Mouse (Mus musculus): Measurements from ENCODE around the gene Itsn1. TPM values are rescaled to one million over a fixed set of nuclear protein-coding genes. Genes with fewer than 3 reads are reported as not detected.

The Itsn1 gene
- polyA plus RNA-seq, 1 experiment: 24.3 TPM

- Histone ChIP-seq H3K4me3 (ENCODE audit: insufficient read depth, poor library complexity, severe bottlenecking) (no peak overlapping the region), H3K27me3 (ENCODE audit: control insufficient read depth, insufficient read depth, insufficient read length) (no peaks in the 10 kb centered on the region)
- TF ChIP-seq FOSL1 (IDR thresholded peaks at IDR 0.05; ENCODE audit: insufficient read depth, low read length, poor library complexity, severe bottlenecking) (no peak), MYOD1 (IDR thresholded peaks at IDR 0.05; ENCODE audit: control insufficient read depth, insufficient read length, low read depth) (no peak), MAX (IDR thresholded peaks at IDR 0.05) (no peak), USF1 (IDR thresholded peaks at IDR 0.05; ENCODE audit: low read depth) (no peak), MYOG (IDR thresholded peaks at IDR 0.05; ENCODE audit: control insufficient read depth, extremely low read depth, insufficient read length) (no peak), CTCF (IDR thresholded peaks at IDR 0.05; ENCODE audit: control insufficient read depth, insufficient read depth, insufficient read length) (no peak), CEBPB (IDR thresholded peaks at IDR 0.05; ENCODE audit: low read depth) (no peak)
These were observed 36.2 kb downstream of the Itsn1 start for GRCm38 (mm10) chr16:91765121-91765815.

GRCm38 (mm10) chr16:91765816-91766210, 36.7 kb downstream of the Itsn1 start:
- Histone ChIP-seq H3K36me3 (ENCODE audit: control insufficient read depth, insufficient read depth) (no peaks in the 10 kb centered on the region), H3K79me3 (ENCODE audit: low read depth) (peaks cover 16% of the 10 kb centered on the region), H3K79me2 (ENCODE audit: control insufficient read depth, insufficient read depth) (peaks cover 62% of the 10 kb centered on the region), H3K27me3 (ENCODE audit: control insufficient read depth, insufficient read depth, insufficient read length) (no peaks in the 10 kb centered on the region), H3K4me3 (ENCODE audit: insufficient read depth, poor library complexity, severe bottlenecking) (no peak overlapping the region), H3ac (ENCODE audit: control insufficient read depth, insufficient read length, low read depth) (no peak overlapping the region)
- TF ChIP-seq CTCF (IDR thresholded peaks at IDR 0.05; ENCODE audit: control insufficient read depth, insufficient read depth, insufficient read length) (no peak), MYOD1 (IDR thresholded peaks at IDR 0.05; ENCODE audit: control insufficient read depth, insufficient read length, low read depth) (no peak), FOSL1 (IDR thresholded peaks at IDR 0.05; ENCODE audit: insufficient read depth, low read length, poor library complexity, severe bottlenecking) (no peak), CEBPB (IDR thresholded peaks at IDR 0.05; ENCODE audit: low read depth) (no peak), MYOG (IDR thresholded peaks at IDR 0.05; ENCODE audit: control insufficient read depth, extremely low read depth, insufficient read length) (no peak), USF1 (IDR thresholded peaks at IDR 0.05; ENCODE audit: low read depth) (no peak), MAX (IDR thresholded peaks at IDR 0.05) (no peak)

More at GRCm38 (mm10) chr16:91765121-91765815, 36.2 kb downstream of the Itsn1 start:
- H3ac ChIP-seq (ENCODE audit: control insufficient read depth, insufficient read length, low read depth): no peak overlapping the region
- peaks cover 16% of the 10 kb centered on the region for H3K79me3 ChIP-seq (ENCODE audit: low read depth)
- peaks cover 63% of the 10 kb centered on the region for H3K79me2 ChIP-seq (ENCODE audit: control insufficient read depth, insufficient read depth)
- no peaks in the 10 kb centered on the region for H3K36me3 ChIP-seq (ENCODE audit: control insufficient read depth, insufficient read depth)

DNA sequence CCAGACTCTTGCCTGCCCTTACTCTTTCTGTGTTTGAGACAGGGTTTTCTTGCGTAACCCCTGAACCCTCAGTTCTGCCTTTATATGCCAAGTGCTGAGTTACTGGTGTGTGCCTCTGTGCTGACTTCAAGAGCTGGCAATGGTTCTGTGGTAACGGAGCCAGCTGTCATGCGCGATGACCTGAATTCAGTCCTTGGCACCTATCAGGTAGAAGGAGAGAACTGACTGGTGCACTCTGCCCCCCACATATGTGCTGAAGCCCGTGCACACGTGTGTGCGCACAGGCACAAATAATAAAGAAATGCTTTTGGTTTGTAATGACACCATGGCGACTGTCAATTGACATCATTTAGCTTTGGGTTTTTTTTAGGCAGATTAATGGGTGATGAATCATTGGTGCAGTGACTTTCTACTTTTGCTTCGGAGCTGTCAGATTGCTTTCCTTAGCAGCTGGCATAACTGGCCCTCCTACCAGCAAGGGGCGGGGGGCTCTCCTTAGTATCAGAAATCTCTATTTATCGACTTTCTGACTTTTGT, 38.2 kb downstream of the Itsn1 start:
- peaks cover 65% of the 10 kb centered on the region for H3K79me2 ChIP-seq (ENCODE audit: control insufficient read depth, insufficient read depth)
- no peaks in the 10 kb centered on the region for H3K36me3 ChIP-seq (ENCODE audit: control insufficient read depth, insufficient read depth)
- no peak overlapping the region for H3K4me3 ChIP-seq (ENCODE audit: insufficient read depth, poor library complexity, severe bottlenecking)
- no peak for TF ChIP-seq MYOG (IDR thresholded peaks at IDR 0.05; ENCODE audit: control insufficient read depth, extremely low read depth, insufficient read length)
- TF ChIP-seq MYOD1 (IDR thresholded peaks at IDR 0.05; ENCODE audit: control insufficient read depth, insufficient read length, low read depth): peak; percentile 0
- no peak for TF ChIP-seq USF1 (IDR thresholded peaks at IDR 0.05; ENCODE audit: low read depth)
- TF ChIP-seq CEBPB (IDR thresholded peaks at IDR 0.05; ENCODE audit: low read depth): peak; percentile 78
- no peak for TF ChIP-seq MAX (IDR thresholded peaks at IDR 0.05)
- no peak for TF ChIP-seq FOSL1 (IDR thresholded peaks at IDR 0.05; ENCODE audit: insufficient read depth, low read length, poor library complexity, severe bottlenecking)
- no peak for TF ChIP-seq CTCF (IDR thresholded peaks at IDR 0.05; ENCODE audit: control insufficient read depth, insufficient read depth, insufficient read length)
- H3ac ChIP-seq (ENCODE audit: control insufficient read depth, insufficient read length, low read depth): no peak overlapping the region
- no peaks in the 10 kb centered on the region for H3K27me3 ChIP-seq (ENCODE audit: control insufficient read depth, insufficient read depth, insufficient read length)
- peaks cover 14% of the 10 kb centered on the region for H3K79me3 ChIP-seq (ENCODE audit: low read depth)

- no peak for TF ChIP-seq USF1 (IDR thresholded peaks at IDR 0.05; ENCODE audit: low read depth)
- TF ChIP-seq CEBPB (IDR thresholded peaks at IDR 0.05; ENCODE audit: low read depth): no peak
- no peak for TF ChIP-seq MYOD1 (IDR thresholded peaks at IDR 0.05; ENCODE audit: control insufficient read depth, insufficient read length, low read depth)
- TF ChIP-seq MYOG (IDR thresholded peaks at IDR 0.05; ENCODE audit: control insufficient read depth, extremely low read depth, insufficient read length): no peak
- no peak for TF ChIP-seq MAX (IDR thresholded peaks at IDR 0.05)
- no peak for TF ChIP-seq FOSL1 (IDR thresholded peaks at IDR 0.05; ENCODE audit: insufficient read depth, low read length, poor library complexity, severe bottlenecking)
- no peak for TF ChIP-seq CTCF (IDR thresholded peaks at IDR 0.05; ENCODE audit: control insufficient read depth, insufficient read depth, insufficient read length)
- Histone ChIP-seq H3K36me3 (ENCODE audit: control insufficient read depth, insufficient read depth) (no peaks in the 10 kb centered on the region), H3K4me3 (ENCODE audit: insufficient read depth, poor library complexity, severe bottlenecking) (no peak overlapping the region), H3K27me3 (ENCODE audit: control insufficient read depth, insufficient read depth, insufficient read length) (no peaks in the 10 kb centered on the region), H3K79me2 (ENCODE audit: control insufficient read depth, insufficient read depth) (peaks cover 72% of the 10 kb centered on the region), H3K79me3 (ENCODE audit: low read depth) (peaks cover 14% of the 10 kb centered on the region), H3ac (ENCODE audit: control insufficient read depth, insufficient read length, low read depth) (no peak overlapping the region)
These were observed 39.5 kb downstream of the Itsn1 start for GRCm38 (mm10) chr16:91768586-91768985.

- peaks cover 70% of the 10 kb centered on the region for H3K79me2 ChIP-seq (ENCODE audit: control insufficient read depth, insufficient read depth)
- no peak overlapping the region for H3ac ChIP-seq (ENCODE audit: control insufficient read depth, insufficient read length, low read depth)
- no peaks in the 10 kb centered on the region for H3K36me3 ChIP-seq (ENCODE audit: control insufficient read depth, insufficient read depth)
- no peak overlapping the region for H3K4me3 ChIP-seq (ENCODE audit: insufficient read depth, poor library complexity, severe bottlenecking)
- H3K27me3 ChIP-seq (ENCODE audit: control insufficient read depth, insufficient read depth, insufficient read length): no peaks in the 10 kb centered on the region
- TF ChIP-seq FOSL1 (IDR thresholded peaks at IDR 0.05; ENCODE audit: insufficient read depth, low read length, poor library complexity, severe bottlenecking) (no peak), USF1 (IDR thresholded peaks at IDR 0.05; ENCODE audit: low read depth) (no peak), CEBPB (IDR thresholded peaks at IDR 0.05; ENCODE audit: low read depth) (no peak), CTCF (IDR thresholded peaks at IDR 0.05; ENCODE audit: control insufficient read depth, insufficient read depth, insufficient read length) (no peak), MAX (IDR thresholded peaks at IDR 0.05) (no peak), MYOG (IDR thresholded peaks at IDR 0.05; ENCODE audit: control insufficient read depth, extremely low read depth, insufficient read length) (no peak), MYOD1 (IDR thresholded peaks at IDR 0.05; ENCODE audit: control insufficient read depth, insufficient read length, low read depth) (no peak)
- peaks cover 12% of the 10 kb centered on the region for H3K79me3 ChIP-seq (ENCODE audit: low read depth)
These were observed 40.8 kb downstream of the Itsn1 start for GRCm38 (mm10) chr16:91769911-91770310.
